Mouse (Mus musculus) olfactory bulb, adult 2 months (tissue): Measurements from ENCODE around the gene Gtsf1.

Experiments used
- CTCF ChIP-seq: fragments of 200-500 bp; IDR thresholded peaks from 2 replicates; pipeline ENCODE4 v1.5.1; 2012; ENCODE audit warnings: low read depth, mild to moderate bottlenecking, low read length, moderate library complexity; ENCODE audit not compliant: insufficient read depth
- POLR2A ChIP-seq: fragments of 200-500 bp; IDR thresholded peaks from 2 replicates; pipeline ENCODE4 v1.6.1; 2012; ENCODE audit warnings: mild to moderate bottlenecking, low read depth, low read length, moderate library complexity; ENCODE audit not compliant: insufficient read depth

- no peak for TF ChIP-seq POLR2A
- no peak for TF ChIP-seq CTCF
Observed at GRCm38 (mm10) chr15:103382075-103382474, 48.2 kb downstream of the Gtsf1 start.
